In genomic region chrX:157644300-157644699, GRCm38 (mm10) we compare ENCODE assay signal across 9 mouse cellular contexts. TPM values are rescaled to one million over a fixed set of nuclear protein-coding genes. Genes with fewer than 3 reads are reported as not detected.
A peak's percentile ranks its signal among the peaks of the same experiment; 100 is the strongest.
DNase-seq lines count a peak whose midpoint lies in the region; ATAC-seq and TF ChIP-seq lines count a peak whose summit lies in the region.
"Had no signal": no experiment of that assay in that cellular context is flagged by ENCODE, and none has a peak within 500 bp of the region (broad histone marks: within the 10 kb centered on the region; RNA-seq: fewer than 3 reads in every experiment).

No protein-coding gene starts in this region.

- H3K27me3 ChIP-seq in forebrain, embryonic 12.5 days = no peaks in the 10 kb centered on the region
- no peaks in the 10 kb centered on the region for H3K27me3 ChIP-seq in liver, embryonic 14.5 days (ENCODE audit: control insufficient read depth, insufficient read depth, low read length)
- H3K27me3 ChIP-seq: heart, embryonic 15.5 days had no signal

- peak; percentile 65 for ATAC-seq in CD4-positive, CD25-positive, alpha-beta regulatory T cell, adult 4 months
- peak; percentile 64; the same call in 1 of the 2 replicates for ATAC-seq in forebrain, embryonic 12.5 days (ENCODE audit: low FRiP score)
- ATAC-seq in liver, embryonic 14.5 days (ENCODE audit: insufficient read depth) = no peak
- ATAC-seq in monocyte, adult 5-6 weeks (replicated peaks; ENCODE audit: insufficient number of reproducible peaks, low FRiP score, low TSS enrichment, poor library complexity, severe bottlenecking) = no peak

- peak; percentile 56 for DNase-seq in 416B (ENCODE audit: low read depth)
- DNase-seq in kidney, adult 8-10 months = peak; percentile 19 to 39
- DNase-seq in liver, embryonic 14.5 days (ENCODE audit: low read depth in 3 of 3, low spot score in 3 of 3) = peak in 2 of 3 experiments; percentile 2 to 4
- DNase-seq in retina, embryonic 14.5 days (ENCODE audit: low spot score) = peak; percentile 71

- TF ChIP-seq EP300 in liver, embryonic 14.5 days (IDR thresholded peaks at IDR 0.05; ENCODE audit: low read depth) = no peak

- no peak overlapping the region for H3K4me2 ChIP-seq in forebrain, embryonic 12.5 days
- H3K4me2 ChIP-seq in liver, embryonic 14.5 days (ENCODE audit: low read depth) = no peak overlapping the region
- H3K4me2 ChIP-seq: heart, embryonic 15.5 days had no signal

- no peak overlapping the region for H3K27ac ChIP-seq in bone marrow macrophage, adult 2 months (ENCODE audit: insufficient read depth, low read depth, low read length)
- H3K27ac ChIP-seq in forebrain, embryonic 12.5 days = no peak overlapping the region
- H3K27ac ChIP-seq in liver, embryonic 14.5 days = no peak overlapping the region
- H3K27ac ChIP-seq: heart, embryonic 15.5 days had no signal

- H3K9me3 ChIP-seq in forebrain, embryonic 12.5 days = no peaks in the 10 kb centered on the region
- no peaks in the 10 kb centered on the region for H3K9me3 ChIP-seq in liver, embryonic 14.5 days (ENCODE audit: control insufficient read depth, low read length)
- H3K9me3 ChIP-seq: heart, embryonic 15.5 days had no signal

- H3K36me3 ChIP-seq in forebrain, embryonic 12.5 days (replicated peaks) = no peaks in the 10 kb centered on the region
- no peaks in the 10 kb centered on the region for H3K36me3 ChIP-seq in liver, embryonic 14.5 days (replicated peaks; ENCODE audit: control insufficient read depth, insufficient read depth, low read depth)
- H3K36me3 ChIP-seq: heart, embryonic 15.5 days had no signal

- H3K4me1 ChIP-seq in bone marrow macrophage, adult 2 months (ENCODE audit: control insufficient read depth, insufficient read depth, low read length) = no peaks in the 10 kb centered on the region
- no peaks in the 10 kb centered on the region for H3K4me1 ChIP-seq in forebrain, embryonic 12.5 days
- H3K4me1 ChIP-seq in liver, embryonic 14.5 days (replicated peaks; ENCODE audit: control insufficient read depth in 2 of 2, insufficient read depth in 2 of 2, low read length in 1 of 2) = no peaks in the 10 kb centered on the region
- H3K4me1 ChIP-seq: heart, embryonic 15.5 days had no signal

- TF ChIP-seq CTCF in bone marrow macrophage, adult 2 months (IDR thresholded peaks at IDR 0.05; ENCODE audit: low read depth, low read length) = peak; percentile 57
- TF ChIP-seq CTCF in liver, embryonic 14.5 days (IDR thresholded peaks at IDR 0.05; ENCODE audit: low read depth) = peak; percentile 72

- no peak overlapping the region for H3K4me3 ChIP-seq in bone marrow macrophage, adult 2 months (ENCODE audit: insufficient read depth, low read length)
- H3K4me3 ChIP-seq in forebrain, embryonic 12.5 days (replicated peaks) = no peak overlapping the region
- H3K4me3 ChIP-seq in liver, embryonic 14.5 days (ENCODE audit: insufficient read depth in 1 of 2, low read depth in 2 of 2, low read length in 2 of 2) = no peak overlapping the region
- H3K4me3 ChIP-seq: heart, embryonic 15.5 days had no signal

- WGBS in forebrain, embryonic 12.5 days = 27% methylated on average over 3 of the region's 3 CpGs
- WGBS in liver, embryonic 14.5 days (ENCODE audit: insufficient replicate concordance) = 12% methylated on average over 3 of the region's 3 CpGs

- H3K9ac ChIP-seq in forebrain, embryonic 12.5 days = no peak overlapping the region
- no peak overlapping the region for H3K9ac ChIP-seq in liver, embryonic 14.5 days (replicated peaks)
- H3K9ac ChIP-seq: heart, embryonic 15.5 days had no signal

- no peak for TF ChIP-seq POLR2A in bone marrow macrophage, adult 2 months (IDR thresholded peaks at IDR 0.05; ENCODE audit: borderline replicate concordance, low read depth, low read length)

RNA-seq across cellular contexts. Expression of gene Mbtps2, which starts 45.8 kb away (rescaled TPM):
- polyA plus RNA-seq in CD4-positive, CD25-positive, alpha-beta regulatory T cell, adult 4 months (2017; shearing (Covaris generic)) = 10 to 100 TPM; 11.1 to 14.0 TPM
- 23.8 and 26.7 TPM in 2 replicates for polyA plus RNA-seq in bone marrow macrophage, adult 2 months (2012; ENCODE audit: insufficient read depth, insufficient read length, missing spikeins)
- 25.3 and 25.4 TPM in 2 replicates for polyA plus RNA-seq in forebrain, embryonic 12.5 days (2016; fragmentation: Nextera tagmentation; extraction: Ambion mirVana)
- polyA plus RNA-seq in liver, embryonic 14.5 days (2012; rRNA removed) = 6.1 and 8.5 TPM in 2 replicates
- 4.0 and 4.3 TPM in 2 replicates for polyA plus RNA-seq in liver, embryonic 14.5 days (2014; fragmentation: Nextera tagmentation; extraction: Ambion mirVana)
- total RNA-seq in monocyte, adult 5-6 weeks (2017) = 11.7 to 15.9 TPM (median 11.7 TPM) in 3 replicates

RNA-seq across cellular contexts. Expression of gene Smpx, which starts 54.4 kb away (rescaled TPM):
- polyA plus RNA-seq in CD4-positive, CD25-positive, alpha-beta regulatory T cell, adult 4 months (2017; shearing (Covaris generic)) = not detected
- polyA plus RNA-seq in bone marrow macrophage, adult 2 months (2012; ENCODE audit: insufficient read depth, insufficient read length, missing spikeins) = not detected in 2 replicates
- not detected in 2 replicates for polyA plus RNA-seq in forebrain, embryonic 12.5 days (2016; fragmentation: Nextera tagmentation; extraction: Ambion mirVana)
- 0.05 TPM in 1 of 2 replicates, not detected in the other for polyA plus RNA-seq in liver, embryonic 14.5 days (2012; rRNA removed)
- polyA plus RNA-seq in liver, embryonic 14.5 days (2014; fragmentation: Nextera tagmentation; extraction: Ambion mirVana) = not detected in 2 replicates
- total RNA-seq in monocyte, adult 5-6 weeks (2017) = not detected in 3 replicates

Comparison
In these comparisons a context has a peak if more than half of its experiments do, and no peak if none do; other contexts are left out.
1. DNase-seq: peak in every context shown above with its lines; median percentile 71 in retina, embryonic 14.5 days; 56 in 416B; 29 in kidney, adult 8-10 months; 3 in liver, embryonic 14.5 days.
2. ATAC-seq: peak in CD4-positive, CD25-positive, alpha-beta regulatory T cell, adult 4 months (single experiment) and forebrain, embryonic 12.5 days (single experiment); none in liver, embryonic 14.5 days (single experiment) and monocyte, adult 5-6 weeks (single experiment).